ENCODE assay signal across 11 mouse cellular contexts in the genomic region with DNA sequence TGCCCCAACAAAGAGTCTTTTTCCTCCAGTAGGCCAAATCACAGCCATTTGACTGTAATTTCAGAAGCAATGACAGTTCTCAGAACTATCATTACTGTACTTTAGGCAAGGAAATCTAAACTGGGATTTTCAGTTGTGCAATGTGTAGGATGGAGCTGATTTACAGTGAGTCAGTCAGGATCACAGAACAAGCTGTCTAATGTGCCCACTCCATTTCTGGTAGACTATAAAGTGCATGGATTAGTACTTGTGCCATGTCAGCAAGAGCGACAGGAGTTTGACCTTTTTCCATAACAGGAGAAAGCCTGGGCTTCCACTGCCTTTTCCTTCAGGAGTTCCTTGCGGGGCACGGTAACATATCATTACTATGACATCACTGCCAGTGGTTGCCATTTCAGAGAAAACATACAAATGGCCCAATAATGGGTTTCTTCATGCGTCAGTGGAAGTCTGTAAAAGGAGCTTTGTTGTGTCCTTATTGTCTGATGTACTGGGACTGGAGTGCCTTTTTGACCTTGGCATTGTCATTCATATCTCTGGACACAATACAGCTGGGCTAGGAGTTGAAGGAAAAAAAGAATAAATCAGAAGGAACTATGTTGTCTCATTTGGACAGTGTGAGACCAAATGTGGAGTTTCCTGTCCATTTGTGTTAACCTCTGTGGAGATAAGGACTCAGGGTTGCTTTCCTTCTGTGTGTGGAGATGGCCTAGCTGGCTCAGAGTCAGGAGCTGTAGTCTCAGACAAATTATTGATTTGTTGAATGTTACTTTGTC.
DNase-seq lines count a peak whose midpoint lies in the region; ATAC-seq and TF ChIP-seq lines count a peak whose summit lies in the region.
"Had no signal": no experiment of that assay in that cellular context is flagged by ENCODE, and none has a peak within 500 bp of the region (broad histone marks: within the 10 kb centered on the region; RNA-seq: fewer than 3 reads in every experiment).

No protein-coding gene starts in this region.

- no peaks in the 10 kb centered on the region for H3K9me3 ChIP-seq in heart, postnatal 0 days (replicated peaks; ENCODE audit: control insufficient read depth, low read length)
- no peaks in the 10 kb centered on the region for H3K9me3 ChIP-seq in intestine, embryonic 15.5 days
- H3K9me3 ChIP-seq: forebrain, embryonic 13.5 days; neural tube, embryonic 13.5 days had no signal

- ATAC-seq in heart, postnatal 0 days (ENCODE audit: insufficient read depth, low read depth) = peak; percentile 66
- ATAC-seq in inflammation-experienced regulatory T-cells, adult 6 months = no peak
- ATAC-seq in intestine, embryonic 15.5 days = no peak
- ATAC-seq: forebrain, embryonic 13.5 days had no signal

- no peaks in the 10 kb centered on the region for H3K27me3 ChIP-seq in heart, postnatal 0 days (ENCODE audit: control insufficient read depth, insufficient read depth, low read length)
- no peaks in the 10 kb centered on the region for H3K27me3 ChIP-seq in intestine, embryonic 15.5 days (replicated peaks)
- H3K27me3 ChIP-seq: forebrain, embryonic 13.5 days; neural tube, embryonic 13.5 days had no signal

- no peak overlapping the region for H3K4me2 ChIP-seq in heart, postnatal 0 days (ENCODE audit: low read depth, low read length)
- no peak overlapping the region for H3K4me2 ChIP-seq in intestine, embryonic 15.5 days (replicated peaks)
- H3K4me2 ChIP-seq: forebrain, embryonic 13.5 days; neural tube, embryonic 13.5 days had no signal

- H3K4me1 ChIP-seq in heart, postnatal 0 days (ENCODE audit: control insufficient read depth, insufficient read depth) = no peaks in the 10 kb centered on the region
- H3K4me1 ChIP-seq in intestine, embryonic 15.5 days (replicated peaks) = no peaks in the 10 kb centered on the region

- peak; percentile 12 for DNase-seq in heart, postnatal 0 days (ENCODE audit: low spot score)
- no peak for DNase-seq in heart, postnatal 4 days
- peak; percentile 42 for DNase-seq in Muller cell, postnatal 12 days (ENCODE audit: inconsistent ontology term)
- peak; percentile 67 for DNase-seq in brain, adult 2 months (ENCODE audit: low read depth, low spot score)
- DNase-seq in kidney, postnatal 36 days = peak; percentile 64 to 80
- no peak for DNase-seq in B cell, adult 2 months
- DNase-seq: cerebellum, adult 9-10 months had no signal

- no peak overlapping the region for H3K9ac ChIP-seq in heart, postnatal 0 days (replicated peaks; ENCODE audit: low read depth, low read length)
- no peak overlapping the region for H3K9ac ChIP-seq in intestine, embryonic 15.5 days
- H3K9ac ChIP-seq: forebrain, embryonic 13.5 days; neural tube, embryonic 13.5 days had no signal

- H3K4me3 ChIP-seq in heart, postnatal 0 days (ENCODE audit: low read depth, low read length) = no peak overlapping the region
- no peak overlapping the region for H3K4me3 ChIP-seq in intestine, embryonic 15.5 days (replicated peaks)
- H3K4me3 ChIP-seq: forebrain, embryonic 13.5 days; neural tube, embryonic 13.5 days had no signal

- no peak overlapping the region for H3K27ac ChIP-seq in heart, postnatal 0 days (ENCODE audit: low read depth)
- no peak overlapping the region for H3K27ac ChIP-seq in intestine, embryonic 15.5 days
- H3K27ac ChIP-seq: forebrain, embryonic 13.5 days; neural tube, embryonic 13.5 days had no signal

- WGBS in heart, postnatal 0 days = 57% methylated on average over 4 of the region's 4 CpGs
- WGBS in intestine, embryonic 15.5 days = 56% methylated on average over 4 of the region's 4 CpGs

- H3K36me3 ChIP-seq in heart, postnatal 0 days (replicated peaks; ENCODE audit: control insufficient read depth, insufficient read depth, low read length) = no peaks in the 10 kb centered on the region
- H3K36me3 ChIP-seq in intestine, embryonic 15.5 days = no peaks in the 10 kb centered on the region
- H3K36me3 ChIP-seq: neural tube, embryonic 13.5 days had no signal

- TF ChIP-seq CTCF in heart, postnatal 0 days (IDR thresholded peaks at IDR 0.05; ENCODE audit: low read depth) = no peak

- no peak for TF ChIP-seq EP300 in heart, postnatal 0 days (IDR thresholded peaks at IDR 0.05; ENCODE audit: low read depth)

Comparison
In these comparisons a context has a peak if more than half of its experiments do, and no peak if none do; other contexts are left out.
1. DNase-seq: peak in heart, postnatal 0 days (single experiment), Muller cell, postnatal 12 days (single experiment), brain, adult 2 months (single experiment) and kidney, postnatal 36 days (2 of 2); none in heart, postnatal 4 days (single experiment) and B cell, adult 2 months (0 of 2).